Mouse (Mus musculus) adrenal gland, postnatal 14 days (tissue): ENCODE measurements around the gene Gatad2a. TPM values are rescaled to one million over a fixed set of nuclear protein-coding genes. Genes with fewer than 3 reads are reported as not detected.
"Not testable (repeated sequence)": the region's sequence is repeated elsewhere in the genome, so short reads cannot be mapped to it uniquely, and the experiment has no call there.

Source experiments
- DNase-seq: peaks from one replicate; pipeline ENCODE4 v3.0.0; 2021; ENCODE audit warnings: mixed read lengths
- long read RNA-seq, 2 experiments: library from polyadenylated mRNA; stranded (forward); transcript quantifications; one replicate each; pipeline ENCODE4 v2.0.0; 2021
- total RNA-seq: library from RNA; stranded (reverse); gene quantifications from 2 replicates; pipeline ENCODE4 v1.2.3, GENCODE M21; 2021

Gatad2a gene
- 105 and 111 TPM in 2 replicates for total RNA-seq
- long read RNA-seq, experiment 1, transcript Gatad2a-206 (13 exons, 3,622 nt), result minor isoform, 17 of 92 reads
- long read RNA-seq, experiment 1, transcript Gatad2a-202 (13 exons, 3,363 nt), result major isoform, 22 of 92 reads
- long read RNA-seq, experiment 1, partial matches to known transcripts, result 7 of 92 reads
- long read RNA-seq, experiment 1, other reads (novel, unspliced or antisense), result 43 of 92 reads
- long read RNA-seq, experiment 2, transcript Gatad2a-206 (13 exons, 3,622 nt), result minor isoform, 9 of 60 reads
- long read RNA-seq, experiment 2, transcript Gatad2a-202 (13 exons, 3,363 nt), result major isoform, 14 of 60 reads
- long read RNA-seq, experiment 2, partial matches to known transcripts, result 0 of 60 reads
- long read RNA-seq, experiment 2, other reads (novel, unspliced or antisense), result 34 of 60 reads

DNA sequence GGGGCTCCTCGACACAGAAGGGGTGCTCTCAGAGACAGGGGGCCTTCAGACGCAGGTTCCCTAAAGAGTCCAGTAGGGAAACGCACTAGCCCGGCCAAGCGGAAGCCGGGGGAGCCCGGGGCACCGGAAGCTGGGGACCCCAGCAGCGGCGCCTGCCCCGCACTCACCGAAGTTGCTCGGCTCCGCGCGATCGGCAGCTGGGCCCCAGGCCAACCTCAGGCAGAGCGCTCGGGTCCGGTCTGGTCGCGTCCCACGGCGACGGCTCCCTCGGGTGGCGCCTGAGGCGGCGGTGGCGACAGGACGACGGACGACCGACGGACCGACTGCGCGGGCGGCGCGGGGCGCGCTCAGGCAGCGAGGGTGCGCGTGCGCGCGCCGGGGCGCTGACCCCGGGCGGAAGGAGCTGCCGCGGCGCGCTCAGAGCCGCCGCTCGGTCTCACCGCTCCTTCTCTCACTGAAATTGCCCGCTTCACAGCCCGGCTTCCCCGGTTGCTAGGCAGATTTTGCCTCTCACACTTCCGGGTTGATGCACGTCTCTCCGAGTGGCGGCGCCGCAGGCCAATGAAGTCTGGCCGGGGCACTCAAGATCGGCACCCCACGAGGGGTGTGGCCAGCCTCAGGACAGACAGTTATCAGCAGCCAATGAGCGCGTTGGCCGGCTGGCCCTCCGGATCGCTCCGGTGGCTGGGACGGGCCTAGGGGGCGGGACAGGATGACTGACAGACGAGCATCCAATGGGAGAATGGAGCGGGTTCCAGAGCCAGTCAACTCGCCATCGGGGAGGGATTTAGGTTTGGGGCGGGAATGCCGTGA, at the start of gene Gatad2a:
Gene Gatad2a (minus strand): TSS at position 609 of the 813 bp plus-strand sequence.
- peak; percentile 100 for DNase-seq

DNA sequence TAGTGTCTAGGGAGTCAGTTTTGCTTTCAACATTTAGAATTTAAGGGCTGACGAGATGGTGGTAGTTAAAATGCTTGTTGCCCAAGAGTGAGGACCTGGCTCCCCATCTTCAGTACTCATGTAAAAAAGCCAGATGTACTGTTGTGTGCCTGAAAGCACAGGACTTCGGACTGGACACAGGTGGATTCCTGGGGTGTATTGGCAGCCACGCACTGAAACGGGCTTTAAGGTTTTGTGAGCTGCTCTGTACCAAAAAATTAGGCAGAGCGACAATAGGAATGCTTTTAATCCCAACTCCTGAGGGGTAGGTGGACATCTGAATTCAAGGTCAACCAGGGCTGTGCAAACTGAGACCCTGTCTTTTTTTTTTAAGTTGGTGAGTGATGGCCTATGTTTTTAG, 47.8 kb upstream of the Gatad2a start:
- DNase-seq, result no peak

DNA sequence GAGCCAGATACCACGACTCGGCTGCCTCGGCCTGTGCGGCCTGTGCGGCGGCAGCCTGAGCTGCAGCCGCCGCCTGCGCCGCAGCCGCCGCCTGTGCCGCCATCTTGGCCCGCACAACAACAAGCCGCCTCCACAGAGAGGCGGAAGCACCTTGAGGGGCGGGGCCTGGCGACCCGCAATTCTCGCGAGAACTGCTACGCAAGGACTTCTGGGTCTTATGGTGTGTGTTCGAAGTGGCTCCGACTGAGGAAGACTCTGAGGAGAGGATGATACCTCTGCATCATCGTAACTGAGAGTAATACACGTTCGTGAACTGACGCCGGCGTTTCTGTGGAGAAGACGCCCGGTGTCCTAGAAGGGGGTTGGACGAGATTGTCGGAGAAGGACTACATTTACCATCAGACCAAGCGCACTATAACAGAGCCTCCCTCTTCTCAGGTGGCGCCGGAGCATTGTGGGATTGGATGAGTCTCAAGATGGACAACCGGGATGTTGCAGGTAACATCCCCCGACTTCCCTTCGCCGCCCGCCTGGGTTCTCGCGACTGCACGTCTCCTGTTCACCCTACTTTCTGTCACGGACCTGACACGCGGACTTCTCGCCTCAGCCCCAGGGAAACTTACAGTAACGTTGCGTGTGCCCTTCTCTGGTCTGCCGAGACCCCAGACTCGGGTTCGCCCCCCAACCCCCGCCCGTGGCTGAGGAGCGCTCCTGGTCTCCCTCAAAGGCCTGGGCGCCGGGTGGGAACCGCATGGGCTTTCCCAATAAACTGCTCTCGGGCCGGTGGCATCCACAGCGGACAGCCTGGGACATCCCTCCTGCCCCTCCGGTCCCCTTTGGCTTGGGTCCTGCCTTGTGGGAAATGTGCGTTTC, 46.6 kb upstream of the Gatad2a start, which contains the start of the genes Mau2 and Sugp1:
Gene Mau2 (minus strand): TSS at position 152 of the 873 bp plus-strand sequence.
Gene Sugp1 (plus strand): TSS at position 231 of the 873 bp plus-strand sequence.
- peak; percentile 97 for DNase-seq

DNA sequence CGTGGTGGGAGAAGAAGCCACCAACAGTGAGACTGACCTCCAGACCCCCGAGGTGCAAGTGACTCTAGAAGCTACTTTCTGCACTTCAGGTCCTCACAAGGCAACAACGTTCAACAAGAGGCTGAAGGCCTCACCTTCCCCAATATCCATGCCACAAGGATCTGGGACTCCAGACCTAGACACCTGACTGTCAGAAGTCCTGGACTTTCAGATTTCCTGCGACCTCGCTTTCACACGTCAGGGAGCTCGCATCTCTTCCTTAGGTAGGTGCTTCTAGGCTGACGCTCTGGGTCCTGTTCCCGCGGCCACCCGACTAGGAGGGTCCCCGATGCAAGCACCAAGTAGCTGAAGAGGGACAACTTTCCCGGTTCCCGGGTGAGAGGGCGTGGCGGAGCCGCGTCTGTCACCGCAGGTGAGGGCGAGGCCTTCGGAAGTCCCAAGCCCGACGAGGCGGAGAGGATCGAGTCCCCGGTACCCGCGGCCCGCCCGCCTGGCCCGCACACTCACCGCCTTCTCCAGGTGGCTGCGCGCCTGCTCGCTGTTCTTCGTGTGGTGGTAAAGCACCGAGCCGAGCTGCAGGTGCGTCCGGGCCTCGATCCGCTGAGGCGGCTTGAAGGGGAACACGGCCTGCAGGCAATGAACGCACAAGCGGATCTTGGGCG, 45.8 kb upstream of the Gatad2a start:
- peak; percentile 55 for DNase-seq

DNA sequence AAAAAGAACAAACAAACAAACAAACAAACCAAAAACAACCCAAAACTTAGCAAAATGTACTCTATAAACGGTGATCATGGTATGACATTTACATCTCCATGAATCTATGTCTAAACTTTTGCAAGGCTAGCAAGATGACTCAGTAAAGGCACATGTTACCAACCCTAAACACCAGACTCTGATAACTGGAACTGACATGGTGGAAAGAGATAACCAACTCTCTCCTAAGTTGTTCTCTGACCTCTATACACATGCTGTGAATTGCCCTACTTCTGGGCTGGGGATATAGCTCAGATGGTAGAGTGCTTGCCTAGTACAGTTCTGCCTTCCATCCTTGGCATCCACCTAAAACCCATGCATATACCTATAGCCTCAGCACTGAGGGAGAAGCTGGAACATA, 41.8 kb upstream of the Gatad2a start:
- no peak for DNase-seq

DNA sequence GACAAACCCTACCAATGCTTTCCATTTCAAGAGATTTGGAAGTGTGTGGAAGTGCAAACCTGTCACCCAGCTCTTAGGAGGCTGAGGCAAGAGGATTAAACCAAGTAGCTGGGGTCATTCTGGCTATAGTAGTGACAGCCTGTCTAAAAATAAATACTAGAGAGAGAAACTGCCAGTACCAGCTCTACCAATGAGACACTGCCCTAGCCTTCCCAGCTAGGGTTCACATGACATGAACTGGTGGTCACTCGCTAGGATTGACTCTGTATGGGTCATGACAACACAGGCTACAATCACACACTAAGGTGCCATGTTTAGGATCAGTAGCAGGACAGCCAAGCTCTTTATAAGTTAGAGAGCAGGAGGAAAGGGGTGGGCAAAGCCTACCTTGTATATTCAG, 34.1 kb upstream of the Gatad2a start:
- DNase-seq, result no peak

DNA sequence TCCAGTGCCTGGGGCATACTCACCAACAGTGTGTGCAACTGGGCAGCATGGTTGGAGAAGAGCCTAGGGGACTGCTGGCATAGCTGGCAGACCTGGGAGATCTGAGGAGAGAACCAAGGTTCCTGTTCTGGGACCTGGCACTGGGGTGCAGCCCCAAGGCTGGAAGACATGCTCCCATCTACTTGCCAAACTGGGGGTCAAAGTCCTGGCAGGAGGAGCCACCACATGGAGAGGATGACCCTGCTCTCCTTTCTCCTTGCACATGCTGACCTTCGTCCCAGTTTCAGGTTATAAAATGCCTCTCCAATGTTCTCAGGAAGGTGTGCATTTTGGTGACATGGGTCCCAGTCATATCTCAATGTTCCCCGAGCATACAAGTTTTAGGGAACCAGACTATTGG, 30.0 kb upstream of the Gatad2a start:
- DNase-seq, result no peak

DNA sequence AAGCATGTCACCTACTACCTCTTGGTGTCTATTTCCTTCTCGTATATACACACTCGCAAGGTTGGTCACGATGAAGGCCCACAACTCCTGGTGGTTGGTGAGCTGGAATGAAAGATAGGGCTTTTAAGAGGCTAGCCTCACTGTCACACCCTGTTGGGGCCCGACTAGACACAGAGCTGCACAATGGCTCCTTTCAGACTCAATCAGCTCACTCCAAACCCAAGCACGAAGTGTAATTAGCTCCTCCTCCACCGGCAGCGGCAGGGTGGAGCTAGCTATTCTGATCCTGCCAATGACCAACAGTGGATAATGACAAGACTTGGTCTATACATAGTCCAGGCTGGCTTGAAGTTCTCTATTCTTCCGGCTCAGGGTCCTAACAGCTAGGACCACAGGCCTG, 27.4 kb upstream of the Gatad2a start:
- no peak for DNase-seq

DNA sequence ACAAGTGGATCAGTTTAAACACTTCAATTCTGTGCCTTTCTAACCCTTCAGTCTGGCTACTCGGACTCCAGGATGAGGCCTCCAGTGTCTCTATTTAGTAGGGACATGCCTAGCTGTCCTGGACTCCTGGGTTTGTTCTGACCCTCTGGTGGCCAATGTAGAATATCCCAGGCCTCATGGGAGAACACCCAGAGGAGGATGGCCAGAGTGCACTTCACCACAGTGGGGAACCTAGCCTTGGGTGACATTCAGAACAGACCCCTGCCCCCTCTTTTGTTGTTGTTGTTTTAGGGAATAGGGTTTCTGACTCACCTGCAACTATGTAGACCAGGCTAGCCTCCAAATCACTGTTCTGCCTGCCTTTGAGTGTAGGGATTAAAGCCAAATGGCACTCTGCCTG, 18.8 kb upstream of the Gatad2a start:
- no peak for DNase-seq

DNA sequence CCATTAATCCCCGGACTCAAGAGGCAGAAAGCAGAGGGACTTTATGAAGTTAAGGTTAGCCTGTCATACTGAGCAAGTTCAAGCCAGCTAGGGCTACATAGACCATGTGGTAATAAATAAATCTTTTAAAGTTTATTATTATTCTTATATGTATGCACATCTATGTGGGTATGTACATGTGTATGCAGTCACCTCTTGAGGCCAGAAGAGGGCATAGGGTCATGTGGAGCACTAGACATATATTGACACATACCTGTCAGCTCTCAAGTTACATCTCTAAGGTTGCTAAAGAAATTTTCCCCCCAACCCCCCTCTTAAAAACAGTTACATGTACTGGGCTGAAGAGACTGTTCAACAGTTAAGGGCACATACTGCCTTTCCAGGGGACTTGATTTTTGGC, 16.6 kb upstream of the Gatad2a start:
- no peak for DNase-seq

DNA sequence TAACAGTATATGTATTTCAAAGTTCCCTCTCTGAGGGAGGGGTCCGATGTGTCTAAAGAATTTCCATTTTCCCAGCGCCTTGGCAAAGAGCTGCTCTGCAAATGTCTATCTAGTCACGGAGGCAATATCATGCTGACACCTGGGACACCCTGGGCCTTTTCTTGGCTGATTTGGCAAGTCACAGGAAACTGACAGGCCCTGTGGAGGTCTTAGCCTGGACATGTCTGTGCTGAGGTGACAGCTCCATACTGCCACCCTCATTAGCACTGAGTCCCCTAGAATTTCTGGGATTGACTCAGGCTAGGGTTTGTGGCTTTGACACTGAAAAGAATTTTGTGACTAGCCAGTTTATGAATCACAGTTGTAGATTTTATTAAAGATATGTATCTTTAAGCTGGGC, 16.2 kb upstream of the Gatad2a start:
- DNase-seq, result no peak

DNA sequence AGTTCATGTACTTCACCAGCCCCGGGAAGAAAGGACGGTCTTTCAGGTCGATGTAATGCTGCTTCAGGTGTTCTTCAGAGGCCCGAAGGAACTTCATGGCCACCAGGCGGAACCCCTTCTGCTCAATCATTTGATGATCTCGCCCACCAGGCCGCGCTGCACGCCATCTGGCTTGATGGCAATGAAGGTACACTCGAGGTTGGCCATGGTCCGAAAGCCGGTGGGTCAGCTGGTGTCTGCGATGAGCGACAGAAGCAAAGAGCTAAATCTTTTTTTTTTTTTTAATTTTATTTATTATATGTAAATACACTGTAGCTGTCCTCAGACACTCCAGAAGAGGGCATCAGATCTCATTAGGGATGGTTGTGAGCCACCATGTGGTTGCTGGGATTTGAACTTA, 14.6 kb upstream of the Gatad2a start:
- DNase-seq, result not testable (repeated sequence)

DNA sequence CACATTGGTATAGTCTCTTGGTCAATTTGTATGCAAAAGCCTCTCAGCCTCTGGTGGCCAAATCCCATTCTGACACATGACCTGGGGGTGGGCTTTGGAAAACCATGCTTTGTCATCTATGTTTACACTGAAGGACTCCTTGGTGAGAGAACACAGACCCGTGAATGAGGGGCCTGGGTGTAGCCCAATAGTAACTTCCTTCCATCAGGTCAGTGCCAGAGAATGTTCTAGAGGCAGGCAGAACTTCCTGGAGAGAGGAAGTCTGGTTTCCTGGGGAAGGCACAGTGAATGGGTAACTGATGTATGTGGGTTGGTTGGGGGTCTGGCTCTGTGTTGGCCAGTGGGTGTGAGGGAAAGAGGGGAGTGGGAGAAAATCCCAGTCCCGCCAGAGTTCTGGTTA, 9.0 kb upstream of the Gatad2a start:
- peak; percentile 7 for DNase-seq

DNA sequence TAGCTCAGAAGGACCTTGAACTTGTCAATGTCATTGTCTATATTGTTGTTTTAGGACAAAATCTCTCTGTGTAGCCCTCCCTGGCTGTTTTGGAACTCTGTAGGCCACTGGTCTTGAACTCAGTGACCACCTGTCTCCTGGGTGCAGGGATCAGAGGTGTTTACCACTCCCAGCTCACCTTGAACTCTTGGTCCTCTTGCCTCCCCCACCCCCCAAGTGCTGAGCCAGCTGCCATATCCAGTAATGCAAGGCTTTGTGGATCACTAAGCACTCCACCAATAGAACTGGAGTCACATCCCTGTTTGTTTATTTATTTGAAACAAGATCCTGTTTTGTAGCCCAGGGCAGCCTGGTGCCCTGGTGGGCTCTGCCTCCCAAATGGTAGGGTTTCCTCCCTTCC, 8.2 kb upstream of the Gatad2a start:
- no peak for DNase-seq

DNA sequence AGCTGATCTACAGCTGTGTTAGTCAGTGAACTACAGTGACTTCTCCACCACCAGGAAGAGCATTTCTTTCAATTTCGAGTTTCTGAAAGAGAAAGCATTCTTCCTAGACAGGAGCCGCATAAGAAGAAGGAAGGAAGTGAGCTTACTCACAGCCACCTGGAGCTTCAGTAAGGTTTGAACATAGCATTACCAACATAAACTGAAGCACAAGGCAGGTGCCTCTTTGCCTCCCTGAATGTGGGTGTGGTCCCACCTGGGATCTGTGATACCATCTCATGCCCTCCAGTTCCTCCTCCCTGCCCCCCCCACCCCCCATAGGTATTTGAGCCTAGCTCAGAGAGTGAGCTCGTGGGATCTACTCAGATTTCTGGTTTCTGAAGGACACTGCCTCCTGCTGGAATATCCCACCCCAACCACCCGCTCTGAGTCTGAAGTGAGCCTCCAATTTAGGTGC, 7.0 kb upstream of the Gatad2a start:
- DNase-seq, result no peak

DNA sequence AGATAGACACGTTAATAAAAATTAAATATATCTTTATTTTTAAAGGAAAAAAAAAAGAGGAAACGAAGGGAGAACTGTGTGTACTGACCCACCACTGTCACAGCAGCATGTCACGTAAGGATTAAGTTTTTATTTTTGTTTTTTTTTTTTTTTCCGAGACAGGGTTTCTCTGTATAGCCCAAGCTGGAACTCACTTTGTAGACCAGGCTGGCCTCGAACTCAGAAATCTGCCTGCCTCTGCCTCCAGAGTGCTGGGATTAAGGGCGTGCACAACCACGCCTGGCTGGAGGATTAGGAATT, 5.7 kb upstream of the Gatad2a start:
- not testable (repeated sequence) for DNase-seq

DNA sequence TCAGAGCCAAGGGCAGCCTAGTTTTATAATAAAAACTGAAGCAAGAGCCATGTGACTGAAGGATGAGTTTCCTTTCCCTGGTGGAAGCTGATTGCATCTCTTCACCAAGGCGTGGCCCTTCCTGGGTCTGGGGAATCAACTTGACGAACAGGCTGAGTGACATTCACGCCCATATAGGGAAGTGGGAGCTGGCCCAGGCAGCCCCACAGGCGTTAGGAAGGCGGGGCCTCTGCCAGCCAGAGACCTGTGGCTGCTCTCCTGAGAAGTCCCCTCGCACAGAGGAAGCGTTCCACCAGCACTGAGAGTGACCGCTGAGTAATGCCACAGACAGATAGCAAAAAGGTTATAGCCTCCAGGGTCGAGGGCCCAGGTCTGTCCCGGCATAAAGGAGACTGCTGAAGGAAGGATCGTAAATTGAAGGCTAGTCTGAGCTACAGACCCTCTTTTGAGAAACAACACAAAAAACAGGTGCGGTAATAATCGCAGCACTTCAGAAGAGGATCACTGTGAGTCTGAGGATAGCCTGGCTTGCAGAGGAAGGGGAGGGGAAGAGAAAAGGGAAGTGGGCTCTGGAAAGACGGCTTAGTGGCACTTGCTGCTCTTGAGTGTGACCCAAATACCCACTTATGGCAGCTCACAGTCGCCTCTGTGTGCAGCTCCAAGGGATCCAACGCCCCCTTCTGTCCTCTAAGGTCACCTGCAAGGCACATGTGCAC, 5.2 kb upstream of the Gatad2a start:
- DNase-seq, result peak; percentile 68

DNA sequence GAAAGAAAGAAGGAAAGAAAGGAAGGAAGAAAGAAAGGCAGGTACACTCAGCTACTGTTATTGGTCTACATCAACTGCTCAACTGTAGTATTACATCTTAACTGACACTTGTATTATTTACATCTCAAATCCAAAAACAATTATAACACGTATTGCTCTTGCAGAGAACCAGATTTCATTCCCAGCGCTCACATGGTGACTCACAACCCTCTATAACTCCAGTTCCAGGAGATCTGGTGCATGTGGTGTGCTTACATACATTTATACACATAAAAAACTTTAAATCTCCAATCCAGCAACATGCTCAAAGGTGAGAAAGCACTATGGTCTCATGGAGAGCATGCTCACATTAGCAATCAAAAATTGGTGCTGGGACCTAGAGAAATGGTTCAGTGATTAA, 4.0 kb upstream of the Gatad2a start:
- DNase-seq, result no peak

DNA sequence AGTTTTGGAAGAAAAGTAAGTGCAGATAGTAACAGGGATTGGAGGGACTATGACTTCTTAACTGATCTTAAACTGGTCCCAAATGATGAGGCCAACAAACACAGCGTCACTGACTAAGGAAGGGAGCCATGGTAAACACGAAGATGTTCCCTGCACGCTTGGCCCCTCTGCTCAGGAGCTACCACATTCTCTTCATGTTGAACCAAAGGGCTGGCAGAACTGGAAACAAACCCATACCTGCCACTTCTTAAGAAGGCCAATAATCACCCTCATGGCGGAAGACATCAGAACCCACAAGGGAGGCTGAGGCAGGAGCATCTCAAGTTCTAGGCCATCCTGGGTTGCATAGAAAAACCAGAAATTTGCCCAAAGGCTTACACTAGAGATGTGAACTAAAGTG, 3.1 kb upstream of the Gatad2a start:
- DNase-seq, result no peak

DNA sequence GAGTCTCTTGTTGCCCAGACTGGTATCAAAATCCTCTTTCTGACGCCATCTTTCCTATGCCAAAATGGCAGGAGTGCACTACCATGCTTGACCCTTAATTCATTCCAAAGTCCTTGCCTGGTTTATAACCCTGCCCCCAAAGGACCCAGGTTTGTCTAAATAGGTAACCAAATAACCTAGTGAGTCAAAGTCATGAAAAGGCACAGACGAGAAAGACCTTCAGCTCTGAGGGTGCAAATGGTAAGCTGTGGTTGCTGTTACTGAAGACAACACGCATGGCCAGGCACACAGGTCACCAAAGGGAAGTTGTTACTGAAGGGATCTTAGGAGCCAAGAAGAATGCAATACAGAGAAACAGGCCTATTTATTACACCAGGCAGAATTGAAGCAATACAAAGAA, 2.5 kb upstream of the Gatad2a start:
- DNase-seq, result no peak

DNA sequence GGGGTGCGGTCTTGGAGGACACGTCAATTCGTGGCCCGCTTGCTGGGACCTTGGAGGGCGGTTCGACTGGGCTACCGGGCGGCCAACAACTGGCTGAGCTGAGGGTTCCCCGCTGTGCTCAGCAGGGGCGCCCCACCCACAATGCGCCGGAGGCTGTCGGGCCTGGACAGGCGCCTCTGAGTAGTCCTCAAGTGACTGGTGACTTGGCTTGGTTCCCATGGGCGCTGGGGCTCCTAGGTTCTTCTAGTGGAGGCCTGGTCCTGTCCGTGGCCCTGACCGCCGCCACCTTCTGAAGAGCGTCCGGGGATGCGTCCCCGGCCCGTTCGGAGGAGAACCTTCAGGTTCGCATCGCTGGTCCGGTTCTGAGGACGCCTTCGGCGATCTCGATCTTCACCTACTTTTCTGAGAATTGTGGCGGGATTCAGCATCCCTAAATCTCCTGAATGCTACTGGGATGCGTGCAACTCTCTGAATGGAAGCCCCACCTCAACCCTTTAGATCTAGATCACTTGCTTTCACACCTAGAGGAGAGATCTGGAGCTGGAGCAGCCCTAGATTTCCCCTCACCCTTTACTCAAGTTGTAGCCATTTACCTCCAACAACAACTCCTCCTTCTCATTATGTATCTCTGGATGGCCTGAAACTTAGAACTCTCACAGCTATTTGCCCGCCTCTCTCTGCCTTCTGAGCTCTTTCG, 553 bp upstream of the Gatad2a start:
- DNase-seq, result no peak
